Mouse (Mus musculus) testis, postnatal 14 days (tissue): Measurements from ENCODE around the gene Scgb1b20.
"Not testable (repeated sequence)": the region's sequence is repeated elsewhere in the genome, so short reads cannot be mapped to it uniquely, and the experiment has no call there.

Experiments used
- DNase-seq: peaks from one replicate; pipeline ENCODE4 v3.0.0; 2021; ENCODE audit warnings: low spot score

Gene Scgb1b20

DNA sequence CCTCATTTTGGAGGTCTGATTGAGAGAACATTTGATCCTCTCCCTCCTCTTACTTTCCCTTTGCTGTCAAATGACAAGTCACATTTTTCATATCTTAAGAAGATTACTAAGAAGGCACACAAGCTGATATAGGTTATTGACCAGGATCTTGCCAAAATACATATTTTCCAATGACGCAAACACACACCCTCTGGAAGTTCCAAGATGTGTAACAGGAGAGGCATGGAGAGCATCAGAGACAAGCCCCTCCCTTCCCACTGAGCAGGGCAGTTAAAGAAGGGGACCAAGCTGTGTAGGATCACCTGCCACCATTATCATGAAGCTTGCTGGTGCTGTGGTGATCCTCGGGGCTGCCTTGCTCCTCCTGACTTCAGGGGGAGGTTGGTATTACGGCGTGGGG lies at the start of gene Scgb1b20:
Scgb1b20 (plus strand) TSS at position 301 of the 400 bp plus-strand sequence.
- not testable (repeated sequence) for DNase-seq

- DNase-seq = not testable (repeated sequence)
Measured at GRCm38 (mm10) chr7:33366222-33366621, 6.8 kb upstream of the Scgb1b20 start, which contains the start of gene Scgb2b20. Gene Scgb2b20 (minus strand): TSS chr7:33366322.

DNA sequence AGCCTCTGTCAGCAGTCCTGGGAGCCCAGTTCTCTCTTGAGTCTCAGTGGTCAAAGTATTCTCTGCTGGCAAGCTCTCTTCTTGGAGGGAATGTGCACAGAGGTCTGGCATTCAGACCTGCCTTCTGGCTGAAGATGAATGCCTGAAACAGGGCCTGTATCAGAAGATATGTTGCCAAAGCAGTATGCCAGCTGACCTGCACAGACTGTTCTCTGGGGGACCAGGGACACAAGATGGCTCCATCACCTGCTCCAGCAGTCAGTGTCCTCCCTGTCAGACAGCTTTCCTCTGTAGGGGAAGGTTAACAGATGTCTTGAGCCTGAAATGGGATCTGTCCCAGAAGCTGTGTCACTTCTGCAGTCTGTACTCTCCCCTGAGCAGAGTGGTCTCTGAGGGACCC lies 26.7 kb downstream of the Scgb1b20 start:
- not testable (repeated sequence) for DNase-seq

- no peak for DNase-seq
Measured at GRCm38 (mm10) chr7:33401650-33402049, 28.6 kb downstream of the Scgb1b20 start.

- not testable (repeated sequence) for DNase-seq
Measured at GRCm38 (mm10) chr7:33409681-33410080, 36.6 kb downstream of the Scgb1b20 start.
